ENCODE assay signal across 26 mouse cellular contexts in genomic region chr11:32298532-32298918, GRCm38 (mm10). TPM values are rescaled to one million over a fixed set of nuclear protein-coding genes. Genes with fewer than 3 reads are reported as not detected.
DNase-seq lines count a peak whose midpoint lies in the region; ATAC-seq and TF ChIP-seq lines count a peak whose summit lies in the region.
"Had no signal": no experiment of that assay in that cellular context is flagged by ENCODE, and none has a peak within 500 bp of the region (broad histone marks: within the 10 kb centered on the region; RNA-seq: fewer than 3 reads in every experiment).

No protein-coding gene starts in this region.

- no peaks in the 10 kb centered on the region for H3K9me3 ChIP-seq in erythroblast, embryonic 14.5 days (ENCODE audit: control insufficient read depth, low read length)
- H3K9me3 ChIP-seq in liver, embryonic 14.5 days (ENCODE audit: control insufficient read depth, low read length): no peaks in the 10 kb centered on the region
- H3K9me3 ChIP-seq in midbrain, embryonic 14.5 days (ENCODE audit: control insufficient read depth, low read length): no peaks in the 10 kb centered on the region
- H3K9me3 ChIP-seq: embryonic facial prominence, embryonic 13.5 days; forebrain, embryonic 10.5 days; G1E; heart, embryonic 10.5 days; heart, embryonic 15.5 days; hindbrain, embryonic 15.5 days had no signal

- WGBS in liver, embryonic 14.5 days (ENCODE audit: insufficient replicate concordance): 88% methylated on average over 2 of the region's 2 CpGs
- WGBS in midbrain, embryonic 14.5 days: 99% methylated on average over 2 of the region's 2 CpGs

- no peak for TF ChIP-seq EP300 in liver, embryonic 14.5 days (IDR thresholded peaks at IDR 0.05; ENCODE audit: low read depth)

- peaks cover 59% of the 10 kb centered on the region for H3K36me3 ChIP-seq in erythroblast, embryonic 14.5 days (ENCODE audit: control insufficient read depth)
- peaks cover 20% of the 10 kb centered on the region for H3K36me3 ChIP-seq in liver, embryonic 14.5 days (replicated peaks; ENCODE audit: control insufficient read depth, insufficient read depth, low read depth)
- no peaks in the 10 kb centered on the region for H3K36me3 ChIP-seq in midbrain, embryonic 14.5 days (ENCODE audit: control insufficient read depth, insufficient read depth, low read length)
- H3K36me3 ChIP-seq: embryonic facial prominence, embryonic 13.5 days; forebrain, embryonic 10.5 days; heart, embryonic 10.5 days; heart, embryonic 15.5 days; hindbrain, embryonic 15.5 days had no signal

- peak; percentile 47 for DNase-seq in spleen, adult 12 weeks (ENCODE audit: low spot score)
- DNase-seq in spleen, adult 18-20 months: no peak
- DNase-seq in liver, embryonic 14.5 days (ENCODE audit: low read depth in 3 of 3, low spot score in 3 of 3): peak; percentile 58 to 71 (median 68)
- no peak for DNase-seq in MN1 (ENCODE audit: low spot score)
- DNase-seq in midbrain, embryonic 14.5 days: no peak
- no peak for DNase-seq in heart, postnatal 25 days (ENCODE audit: low spot score)
- DNase-seq: adrenal gland, postnatal 14 days; B cell, adult 2 months; cerebellum, adult 18-20 months; cerebellum, adult 9-11 months; cerebellum, postnatal 36 days; gastrocnemius, adult 2 months; gastrocnemius, postnatal 36 days; heart, postnatal 36 days had no signal

- ATAC-seq in erythroblast, adult 5-6 weeks (replicated peaks; ENCODE audit: low FRiP score, poor library complexity, severe bottlenecking): no peak
- ATAC-seq in liver, embryonic 14.5 days (ENCODE audit: insufficient read depth): no peak; the same call in 1 of the 2 replicates
- no peak for ATAC-seq in midbrain, embryonic 14.5 days (ENCODE audit: low FRiP score, low TSS enrichment)
- ATAC-seq: CD4-positive, CD25-positive, alpha-beta regulatory T cell, adult 4 months; forebrain, embryonic 14.5 days had no signal

- intact Hi-C loops in heart, postnatal 25 days (cut with DNase I): no loop called here

- peak overlapping the region; percentile 91 for H3K9ac ChIP-seq in liver, embryonic 14.5 days (replicated peaks)
- no peak overlapping the region for H3K9ac ChIP-seq in midbrain, embryonic 14.5 days (replicated peaks; ENCODE audit: low read length)
- H3K9ac ChIP-seq: embryonic facial prominence, embryonic 13.5 days; heart, embryonic 15.5 days; hindbrain, embryonic 15.5 days had no signal

- H3K4me3 ChIP-seq in erythroblast, embryonic 14.5 days (replicated peaks): peak overlapping the region; percentile 65
- peak overlapping the region; percentile 27 to 62 for H3K4me3 ChIP-seq in liver, embryonic 14.5 days (ENCODE audit: insufficient read depth in 1 of 2, low read depth in 2 of 2, low read length in 2 of 2)
- H3K4me3 ChIP-seq in midbrain, embryonic 14.5 days (replicated peaks; ENCODE audit: low read depth, low read length): no peak overlapping the region
- H3K4me3 ChIP-seq: embryonic facial prominence, embryonic 13.5 days; forebrain, embryonic 10.5 days; gastrocnemius, adult 2 months; heart, embryonic 10.5 days; heart, embryonic 15.5 days; hindbrain, embryonic 15.5 days had no signal

- H3K27me3 ChIP-seq in erythroblast, embryonic 14.5 days (ENCODE audit: control insufficient read depth): peaks cover 16% of the 10 kb centered on the region
- no peaks in the 10 kb centered on the region; the same call in 1 of the 2 replicates for H3K27me3 ChIP-seq in liver, embryonic 14.5 days (ENCODE audit: control insufficient read depth, insufficient read depth, low read length)
- H3K27me3 ChIP-seq in midbrain, embryonic 14.5 days (ENCODE audit: control insufficient read depth, insufficient read depth, low read length): no peaks in the 10 kb centered on the region
- H3K27me3 ChIP-seq: hindbrain, embryonic 15.5 days had no signal

- no peak for TF ChIP-seq CTCF in liver, embryonic 14.5 days (IDR thresholded peaks at IDR 0.05; ENCODE audit: low read depth)

- H3K4me2 ChIP-seq in liver, embryonic 14.5 days (ENCODE audit: low read depth): peak overlapping the region; percentile 56
- H3K4me2 ChIP-seq in midbrain, embryonic 14.5 days (ENCODE audit: low read length): no peak overlapping the region
- H3K4me2 ChIP-seq: embryonic facial prominence, embryonic 13.5 days; heart, embryonic 15.5 days; hindbrain, embryonic 15.5 days had no signal

- peak overlapping the region; percentile 97 for H3K27ac ChIP-seq in liver, embryonic 14.5 days
- H3K27ac ChIP-seq in midbrain, embryonic 14.5 days (replicated peaks; ENCODE audit: low read depth, low read length): no peak overlapping the region
- H3K27ac ChIP-seq: embryonic facial prominence, embryonic 13.5 days; forebrain, embryonic 10.5 days; gastrocnemius, adult 2 months; heart, embryonic 10.5 days; heart, embryonic 15.5 days; hindbrain, embryonic 15.5 days had no signal

- peaks cover 52% of the 10 kb centered on the region for H3K4me1 ChIP-seq in erythroblast, embryonic 14.5 days (ENCODE audit: control insufficient read depth)
- H3K4me1 ChIP-seq in liver, embryonic 14.5 days (replicated peaks; ENCODE audit: control insufficient read depth in 2 of 2, insufficient read depth in 2 of 2, low read length in 1 of 2): peaks cover 17 to 28% of the 10 kb centered on the region in 2 experiments
- no peaks in the 10 kb centered on the region for H3K4me1 ChIP-seq in midbrain, embryonic 14.5 days (ENCODE audit: control insufficient read depth, insufficient read depth, low read length)
- H3K4me1 ChIP-seq: embryonic facial prominence, embryonic 13.5 days; heart, embryonic 10.5 days; hindbrain, embryonic 15.5 days had no signal

RNA-seq across cellular contexts. Expression of gene Hbq1a, which starts 1.3 kb away (rescaled TPM):
- polyA plus RNA-seq in erythroblast, embryonic 14.5 days (2012): 0.09 and 1.1 TPM in 2 replicates
- 28.2 and 42.2 TPM in 2 replicates for total RNA-seq in erythroblast, adult 5-6 weeks (2015; ENCODE audit: low replicate concordance)
- 17.0 and 21.0 TPM in 2 replicates for total RNA-seq in erythroblast, adult 5-6 weeks (2017; ENCODE audit: low replicate concordance)
- 7.8 and 9.1 TPM in 2 replicates for polyA plus RNA-seq in liver, embryonic 14.5 days (2012; rRNA removed)
- 7.9 TPM in 2 replicates for polyA plus RNA-seq in liver, embryonic 14.5 days (2014; fragmentation: Nextera tagmentation; extraction: Ambion mirVana)
- 0.90 and 1.4 TPM in 2 replicates for polyA plus RNA-seq in midbrain, embryonic 14.5 days (2014; fragmentation: Nextera tagmentation; extraction: Ambion mirVana)
- total RNA-seq in heart, postnatal 25 days (2021): 1 to 10 TPM; 1.3 to 2.0 TPM
- total RNA-seq: adrenal gland, adult 18-20 months; G1E; gastrocnemius, adult 2 months; gastrocnemius, postnatal 36 days had no signal
- polyA plus RNA-seq: CD4-positive, CD25-positive, alpha-beta regulatory T cell, adult 4 months; forebrain, embryonic 10.5 days; G1E; heart, embryonic 10.5 days; hindbrain, embryonic 11.5 days had no signal

RNA-seq across cellular contexts. Expression of gene Hba-a2, which starts 2.2 kb away (rescaled TPM):
- polyA plus RNA-seq in erythroblast, embryonic 14.5 days (2012): 130,484 and 191,888 TPM in 2 replicates
- total RNA-seq in erythroblast, adult 5-6 weeks (2015; ENCODE audit: low replicate concordance): 143,341 and 149,783 TPM in 2 replicates
- total RNA-seq in erythroblast, adult 5-6 weeks (2017; ENCODE audit: low replicate concordance): 224,706 and 268,423 TPM in 2 replicates
- polyA plus RNA-seq in liver, embryonic 14.5 days (2012; rRNA removed): 214,511 and 362,158 TPM in 2 replicates
- 162,484 and 169,597 TPM in 2 replicates for polyA plus RNA-seq in liver, embryonic 14.5 days (2014; fragmentation: Nextera tagmentation; extraction: Ambion mirVana)
- 3,589 and 5,155 TPM in 2 replicates for polyA plus RNA-seq in midbrain, embryonic 14.5 days (2014; fragmentation: Nextera tagmentation; extraction: Ambion mirVana)
- over 10,000 TPM in 1 of 2 experiments, 1,000 to 10,000 TPM in 1; 8,713 to 18,074 TPM for total RNA-seq in heart, postnatal 25 days (2021)

RNA-seq across cellular contexts. Expression of gene Hbq1b, which starts 11.8 kb away (rescaled TPM):
- 7.5 and 8.6 TPM in 2 replicates for polyA plus RNA-seq in erythroblast, embryonic 14.5 days (2012)
- 294 and 334 TPM in 2 replicates for total RNA-seq in erythroblast, adult 5-6 weeks (2015; ENCODE audit: low replicate concordance)
- 138 and 139 TPM in 2 replicates for total RNA-seq in erythroblast, adult 5-6 weeks (2017; ENCODE audit: low replicate concordance)
- 127 and 156 TPM in 2 replicates for polyA plus RNA-seq in liver, embryonic 14.5 days (2012; rRNA removed)
- polyA plus RNA-seq in liver, embryonic 14.5 days (2014; fragmentation: Nextera tagmentation; extraction: Ambion mirVana): 157 and 161 TPM in 2 replicates
- 0.74 TPM in 1 of 2 replicates, not detected in the other for polyA plus RNA-seq in midbrain, embryonic 14.5 days (2014; fragmentation: Nextera tagmentation; extraction: Ambion mirVana)
- total RNA-seq in heart, postnatal 25 days (2021): 1 to 10 TPM in 1 of 2 experiments, under 1 TPM in 1; 0.70 to 1.9 TPM
- total RNA-seq: adrenal gland, adult 18-20 months; gastrocnemius, adult 2 months; gastrocnemius, postnatal 36 days had no signal
- polyA plus RNA-seq: CD4-positive, CD25-positive, alpha-beta regulatory T cell, adult 4 months had no signal

RNA-seq across cellular contexts. Expression of gene Hba-a1, which starts 15.2 kb away (rescaled TPM):
- 387,305 and 409,151 TPM in 2 replicates for polyA plus RNA-seq in erythroblast, embryonic 14.5 days (2012)
- total RNA-seq in erythroblast, adult 5-6 weeks (2015; ENCODE audit: low replicate concordance): 59,368 and 63,767 TPM in 2 replicates
- total RNA-seq in erythroblast, adult 5-6 weeks (2017; ENCODE audit: low replicate concordance): 14,861 and 24,674 TPM in 2 replicates
- polyA plus RNA-seq in liver, embryonic 14.5 days (2012; rRNA removed): 26,041 and 60,430 TPM in 2 replicates
- polyA plus RNA-seq in liver, embryonic 14.5 days (2014; fragmentation: Nextera tagmentation; extraction: Ambion mirVana): 70,707 and 74,513 TPM in 2 replicates
- polyA plus RNA-seq in midbrain, embryonic 14.5 days (2014; fragmentation: Nextera tagmentation; extraction: Ambion mirVana): 1,330 and 1,946 TPM in 2 replicates
- over 10,000 TPM in 1 of 2 experiments, 1,000 to 10,000 TPM in 1; 9,129 to 20,531 TPM for total RNA-seq in heart, postnatal 25 days (2021)

RNA-seq across cellular contexts. Expression of gene Hba-x, which starts 22.3 kb away (rescaled TPM):
- polyA plus RNA-seq in erythroblast, embryonic 14.5 days (2012): 158 and 188 TPM in 2 replicates
- total RNA-seq in erythroblast, adult 5-6 weeks (2015; ENCODE audit: low replicate concordance): 7.9 and 8.8 TPM in 2 replicates
- total RNA-seq in erythroblast, adult 5-6 weeks (2017; ENCODE audit: low replicate concordance): 0.68 and 2.2 TPM in 2 replicates
- 32.1 and 38.8 TPM in 2 replicates for polyA plus RNA-seq in liver, embryonic 14.5 days (2012; rRNA removed)
- polyA plus RNA-seq in liver, embryonic 14.5 days (2014; fragmentation: Nextera tagmentation; extraction: Ambion mirVana): 74.9 and 85.3 TPM in 2 replicates
- polyA plus RNA-seq in midbrain, embryonic 14.5 days (2014; fragmentation: Nextera tagmentation; extraction: Ambion mirVana): 29.1 and 77.0 TPM in 2 replicates
- total RNA-seq in heart, postnatal 25 days (2021): not detected
- total RNA-seq: adrenal gland, adult 18-20 months; adrenal gland, postnatal 14 days; G1E; gastrocnemius, adult 2 months; gastrocnemius, postnatal 36 days; heart, postnatal 36 days had no signal
- polyA plus RNA-seq: CD4-positive, CD25-positive, alpha-beta regulatory T cell, adult 4 months had no signal

Comparison
In these comparisons a context has a peak if more than half of its experiments do, and no peak if none do; other contexts are left out.
1. DNase-seq: peak in spleen, adult 12 weeks (single experiment) and liver, embryonic 14.5 days (3 of 3); none in spleen, adult 18-20 months (0 of 2), MN1 (single experiment), midbrain, embryonic 14.5 days (single experiment) and heart, postnatal 25 days (single experiment).
2. RNA of gene Hba-a2, which starts 2.2 kb away (polyA plus RNA-seq): 162,484 to 362,158 TPM in liver, embryonic 14.5 days and 130,484 to 191,888 TPM in erythroblast, embryonic 14.5 days; 3,589 to 5,155 TPM in midbrain, embryonic 14.5 days; every median in the first group is over 10 times any median in the second.
3. RNA of gene Hbq1b, which starts 11.8 kb away (polyA plus RNA-seq): 127 to 161 TPM in liver, embryonic 14.5 days; 7.5 to 8.6 TPM in erythroblast, embryonic 14.5 days and 0.74 TPM in midbrain, embryonic 14.5 days; every median in the first group is over 10 times any median in the second.